Mouse (Mus musculus) midbrain, embryonic 14.5 days (tissue): ENCODE results near the gene Gm28230. TPM values are rescaled to one million over a fixed set of nuclear protein-coding genes. Genes with fewer than 3 reads are reported as not detected.

Source experiments
- ATAC-seq: fragments of 200-750 bp; cut with Nextera tagmentation; 2 replicates; pipeline ENCODE4 v1.8.0; 2017; ENCODE audit warnings: moderate number of reproducible peaks, moderate library complexity; ENCODE audit not compliant: low FRiP score, low TSS enrichment
- DNase-seq: peaks from one replicate; pipeline ENCODE4 v3.0.0-alpha.2; 2015
- H3K27ac ChIP-seq: fragments of 300-500 bp; sonication (generic); replicated peaks from 2 replicates; pipeline ENCODE4 v1.5.1; 2014; ENCODE audit warnings: mild to moderate bottlenecking, low read depth, low read length, moderate library complexity
- H3K27me3 ChIP-seq: fragments of 300-500 bp; sonication (generic); 2 replicates; pipeline ENCODE4 v1.6.1; 2014; ENCODE audit warnings: low read length, control low read depth, mixed read lengths; ENCODE audit not compliant: control insufficient read depth, insufficient read depth
- H3K36me3 ChIP-seq: fragments of 300-500 bp; sonication (generic); 2 replicates; pipeline ENCODE4 v1.6.1; 2014; ENCODE audit warnings: low read length, control low read depth; ENCODE audit not compliant: control insufficient read depth, insufficient read depth
- H3K4me1 ChIP-seq: fragments of 300-500 bp; sonication (generic); 2 replicates; pipeline ENCODE4 v1.6.1; 2014; ENCODE audit warnings: mild to moderate bottlenecking, antibody characterized with exemption, low read length, control low read depth; ENCODE audit not compliant: control insufficient read depth, insufficient read depth
- H3K4me2 ChIP-seq: fragments of 300-500 bp; sonication (generic); 2 replicates; pipeline ENCODE4 v1.6.1; 2014; ENCODE audit warnings: mild to moderate bottlenecking, low read length, moderate library complexity
- H3K4me3 ChIP-seq: fragments of 300-500 bp; sonication (generic); replicated peaks from 2 replicates; pipeline ENCODE4 v1.5.1; 2014; ENCODE audit warnings: low read depth, low read length
- H3K9ac ChIP-seq: fragments of 300-500 bp; sonication (generic); replicated peaks from 2 replicates; pipeline ENCODE4 v1.6.1; 2014; ENCODE audit warnings: mild to moderate bottlenecking, low read length, moderate library complexity
- H3K9me3 ChIP-seq: fragments of 300-500 bp; sonication (generic); 2 replicates; pipeline ENCODE4 v1.6.1; 2016; ENCODE audit warnings: low read length, control low read depth, mixed read lengths; ENCODE audit not compliant: control insufficient read depth
- WGBS: fragments of 180-500 bp; shearing (Covaris S2); extraction: QIAGEN DNeasy Blood & Tissue Kit; methylation state at CpG from one replicate; pipeline ENCODE4 v1.1.7; 2014; 5-methylcytosine and 5-hydroxymethylcytosine counted together
- polyA plus RNA-seq: library from polyadenylated mRNA; unstranded; fragments of >200 nt; fragmentation: Nextera tagmentation; extraction: Ambion mirVana; gene quantifications from 2 replicates; pipeline ENCODE4 v1.2.1, GENCODE M21; 2014

The Gm28230 gene
- polyA plus RNA-seq, 1 experiment from 2014 or later, result not detected

DNA sequence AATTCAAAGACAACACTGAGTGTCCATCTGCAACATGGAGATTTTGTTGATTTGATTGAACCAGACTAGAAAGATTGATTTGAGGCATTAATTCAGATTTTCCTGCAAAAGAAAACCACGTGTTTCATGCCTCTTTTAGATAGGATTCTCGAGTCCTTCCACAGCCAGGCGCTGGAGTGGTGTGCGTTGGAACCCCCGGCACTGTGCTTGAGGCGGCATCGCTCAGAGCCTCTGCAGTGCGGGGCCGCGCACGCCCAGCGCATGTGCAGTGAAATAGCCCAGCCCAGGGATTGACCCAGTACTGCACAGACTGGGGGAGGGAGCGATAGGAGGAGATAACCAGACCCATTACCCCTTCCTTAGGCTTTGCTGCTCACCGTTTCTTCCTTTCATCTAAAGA lies 11.6 kb upstream of the Gm28230 start:
- no peak for DNase-seq
- no peaks in the 10 kb centered on the region for H3K9me3 ChIP-seq
- WGBS, result under 1% methylated on average over 14 of the region's 14 CpGs
- H3K4me3 ChIP-seq, result no peak overlapping the region
- no peak overlapping the region for H3K9ac ChIP-seq
- no peak overlapping the region for H3K4me2 ChIP-seq
- H3K27me3 ChIP-seq, result peaks cover 100% of the 10 kb centered on the region
- H3K36me3 ChIP-seq, result no peaks in the 10 kb centered on the region
- no peak for ATAC-seq
- 0 out of 2 replicates have a peak, but pooled peaks cover 4% of the 10 kb centered on the region for H3K4me1 ChIP-seq
- H3K27ac ChIP-seq, result no peak overlapping the region

DNA sequence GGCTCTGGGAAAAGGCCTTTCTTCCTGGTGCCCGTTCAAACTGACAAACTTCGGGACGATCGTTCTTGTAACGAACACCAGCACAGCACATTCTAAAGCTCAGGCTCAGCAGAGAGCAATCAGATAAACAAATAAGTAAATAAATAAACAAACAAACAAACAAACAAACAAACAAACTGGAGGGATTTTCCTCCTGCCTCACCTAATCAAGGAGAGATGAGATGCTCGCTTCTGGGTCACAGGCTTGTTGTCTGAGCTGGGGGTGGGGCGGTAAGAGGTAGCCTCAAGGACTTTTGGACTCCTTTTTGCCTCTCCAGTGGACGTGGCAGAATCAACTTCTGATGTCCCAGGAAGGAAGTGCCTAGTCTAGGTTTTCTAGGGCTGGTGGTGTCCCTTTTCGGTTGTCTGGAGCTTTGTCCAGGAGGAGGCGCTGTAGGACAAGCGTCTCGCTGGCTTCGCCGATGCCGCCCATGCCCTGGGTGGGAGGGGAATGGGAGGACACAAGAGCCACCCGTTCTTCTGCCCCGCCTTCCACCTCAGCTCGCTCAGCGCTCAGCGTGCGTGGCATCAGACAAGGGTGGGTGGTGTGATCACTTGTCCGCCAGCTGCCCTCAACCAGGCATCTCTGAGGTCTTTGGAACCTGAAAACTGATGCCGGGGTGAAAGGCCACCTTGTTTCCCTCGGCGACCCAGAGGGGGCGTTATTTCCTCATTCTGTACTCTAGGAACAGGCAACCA lies 10.9 kb upstream of the Gm28230 start:
- no peak overlapping the region for H3K4me3 ChIP-seq

DNA sequence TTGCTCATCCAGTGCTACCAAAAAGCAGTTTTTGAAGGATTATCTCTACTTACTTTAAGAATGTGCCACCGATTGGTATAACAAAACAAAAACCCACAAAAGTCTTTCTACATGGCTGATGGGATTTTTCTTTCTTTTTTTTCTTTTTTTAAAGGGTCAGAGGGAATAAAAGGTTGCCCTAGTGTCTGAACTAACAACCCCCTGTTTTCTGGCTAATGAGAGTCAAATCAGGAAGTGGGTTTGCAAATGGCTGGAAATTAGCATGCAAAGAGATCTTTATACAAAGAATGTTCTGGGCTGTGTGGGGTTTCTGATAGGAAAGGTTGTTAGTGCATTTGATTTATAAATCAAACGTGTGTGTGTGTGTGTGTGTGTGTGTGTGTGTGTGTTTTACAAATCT lies 6.1 kb upstream of the Gm28230 start:
- WGBS, result 6% methylated on average over 2 of the region's 2 CpGs

More for the DNA sequence above, 10.9 kb upstream of the Gm28230 start:
- H3K9ac ChIP-seq, result no peak overlapping the region
- ATAC-seq, result no peak
- H3K4me1 ChIP-seq, result 0 out of 2 replicates have a peak, but pooled peaks cover 4% of the 10 kb centered on the region
- H3K27me3 ChIP-seq, result peaks cover 100% of the 10 kb centered on the region
- no peaks in the 10 kb centered on the region for H3K36me3 ChIP-seq
- H3K9me3 ChIP-seq, result no peaks in the 10 kb centered on the region
- H3K27ac ChIP-seq, result no peak overlapping the region
- 4% methylated on average over 26 of the region's 26 CpGs for WGBS
- peak overlapping the region; percentile 51 for H3K4me2 ChIP-seq
- DNase-seq, result peak; percentile 91

DNA sequence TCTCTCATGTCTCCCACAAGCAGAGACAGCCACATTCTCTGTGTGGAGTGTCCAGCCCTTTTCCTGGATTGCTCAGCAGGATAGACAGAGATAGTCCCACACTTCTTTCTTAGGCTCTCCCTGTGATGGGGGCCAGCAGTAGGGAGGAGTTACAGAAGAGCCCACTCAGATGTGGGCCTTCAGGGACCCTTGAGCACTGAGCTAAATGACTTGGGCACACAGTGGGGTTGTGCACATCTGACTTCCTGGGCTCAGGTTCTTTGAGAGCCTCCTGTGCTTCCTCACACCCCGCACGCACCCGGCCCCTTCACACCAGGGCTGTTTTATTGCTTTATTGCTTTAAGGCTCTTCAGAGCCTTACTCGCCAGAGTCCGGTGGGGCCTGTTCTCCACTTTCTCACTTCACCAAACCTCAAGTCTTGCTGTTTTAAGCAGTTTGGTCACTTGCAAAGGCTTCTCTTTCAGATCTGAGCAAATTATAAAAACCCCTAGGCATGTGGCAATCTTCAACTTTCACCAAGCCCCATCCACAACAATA lies 5.5 kb upstream of the Gm28230 start:
- Histone ChIP-seq H3K27me3 (peaks cover 100% of the 10 kb centered on the region), H3K9ac (no peak overlapping the region), H3K4me3 (no peak overlapping the region), H3K4me2 (no peak overlapping the region), H3K9me3 (no peaks in the 10 kb centered on the region), H3K27ac (no peak overlapping the region), H3K4me1 (no peaks in the 10 kb centered on the region), H3K36me3 (no peaks in the 10 kb centered on the region)
- no peak for ATAC-seq
- no peak for DNase-seq
- 1% methylated on average over 5 of the region's 5 CpGs for WGBS

More for the DNA sequence above, 6.1 kb upstream of the Gm28230 start:
- Histone ChIP-seq H3K36me3 (no peaks in the 10 kb centered on the region), H3K4me2 (no peak overlapping the region), H3K27me3 (peaks cover 100% of the 10 kb centered on the region), H3K9ac (no peak overlapping the region), H3K9me3 (no peaks in the 10 kb centered on the region), H3K4me1 (no peaks in the 10 kb centered on the region), H3K4me3 (no peak overlapping the region), H3K27ac (no peak overlapping the region)
- no peak for DNase-seq
- no peak for ATAC-seq

DNA sequence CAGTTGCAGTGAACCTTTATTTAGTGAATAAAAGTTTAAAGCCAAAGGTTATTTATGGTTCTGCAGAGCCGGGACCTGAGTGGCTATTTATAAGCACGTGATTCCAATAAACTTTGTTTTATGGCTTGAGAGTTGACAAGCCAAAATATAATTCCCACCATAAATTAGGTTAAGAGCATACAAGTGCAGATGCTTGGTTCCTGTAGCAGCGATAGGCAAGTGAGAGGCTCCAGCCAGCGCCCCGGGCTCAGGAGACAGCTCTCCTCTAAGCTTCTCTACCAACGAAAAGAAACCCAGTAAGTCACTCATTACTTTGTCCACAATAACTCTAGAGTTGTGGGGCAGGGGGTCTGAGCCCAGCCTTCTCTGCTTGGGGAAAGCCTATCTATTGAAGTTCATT lies 4.6 kb upstream of the Gm28230 start:
- Histone ChIP-seq H3K9me3 (no peaks in the 10 kb centered on the region), H3K27me3 (peaks cover 100% of the 10 kb centered on the region), H3K27ac (no peak overlapping the region), H3K36me3 (no peaks in the 10 kb centered on the region), H3K4me3 (no peak overlapping the region), H3K4me2 (no peak overlapping the region), H3K4me1 (no peaks in the 10 kb centered on the region), H3K9ac (no peak overlapping the region)
- ATAC-seq, result no peak
- 5% methylated on average over 6 of the region's 6 CpGs for WGBS
- DNase-seq, result no peak

DNA sequence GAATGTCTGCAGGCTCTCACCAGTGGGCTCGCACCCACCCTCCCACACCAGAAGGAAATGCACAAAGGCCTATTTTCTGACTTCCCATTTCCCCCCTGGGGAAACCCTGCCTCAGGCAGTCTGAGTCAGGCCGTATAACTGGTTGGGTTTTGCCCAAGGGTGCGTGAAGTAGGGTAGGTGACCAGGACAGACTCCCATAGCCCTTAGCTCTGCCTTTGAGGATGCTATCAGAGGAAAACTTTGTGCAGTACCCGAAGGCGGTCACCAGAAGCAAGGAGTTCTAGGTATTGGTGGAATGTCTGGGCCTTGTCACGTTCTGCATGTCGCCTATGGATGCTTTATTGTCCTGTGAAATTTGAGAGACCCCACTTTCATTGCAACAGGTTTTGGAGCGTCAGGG lies 3.6 kb upstream of the Gm28230 start:
- no peak overlapping the region for H3K27ac ChIP-seq
- no peak overlapping the region for H3K4me3 ChIP-seq
- WGBS, result 2% methylated on average over 8 of the region's 8 CpGs

DNA sequence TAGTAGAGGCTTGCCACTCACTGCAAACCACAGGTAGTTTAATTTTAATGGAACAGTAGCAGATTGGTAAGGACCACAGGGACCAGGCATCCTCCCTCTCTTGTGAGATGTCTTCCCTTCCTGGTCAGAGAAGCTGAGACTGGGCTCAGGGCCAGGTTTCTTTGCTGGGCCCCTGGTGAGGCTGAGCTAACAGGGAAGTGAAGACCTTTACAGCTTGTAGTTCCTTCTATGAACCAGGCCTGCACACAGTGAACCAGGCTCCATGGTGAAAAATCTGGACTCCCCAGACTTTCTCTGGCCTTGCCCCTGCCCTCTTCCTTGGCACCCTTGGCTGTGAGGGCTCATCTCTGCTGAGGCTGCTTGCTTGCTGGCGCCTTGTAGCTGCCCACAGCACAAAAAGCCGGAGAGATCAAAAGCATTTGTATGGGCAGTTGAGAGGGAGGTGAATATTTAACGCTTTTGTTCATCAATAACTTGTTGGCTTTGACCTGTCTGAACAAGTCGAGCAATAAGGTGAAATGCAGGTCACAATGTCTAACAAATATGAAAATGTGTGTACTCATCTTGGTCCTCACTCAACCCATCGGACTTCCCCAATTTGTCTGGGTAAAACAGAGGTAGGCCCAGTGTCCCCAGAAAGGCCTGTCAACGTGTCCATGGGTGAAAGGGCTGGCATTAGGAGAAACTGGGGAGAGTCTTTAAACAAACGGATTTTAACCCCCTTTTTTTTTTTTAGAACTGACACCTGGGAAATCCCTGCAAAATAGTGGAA lies 2.1 kb upstream of the Gm28230 start:
- H3K27ac ChIP-seq, result no peak overlapping the region
- 5% methylated on average over 7 of the region's 7 CpGs for WGBS
- no peaks in the 10 kb centered on the region for H3K36me3 ChIP-seq
- no peak for ATAC-seq
- H3K4me1 ChIP-seq, result no peaks in the 10 kb centered on the region
- no peak for DNase-seq
- H3K9me3 ChIP-seq, result no peaks in the 10 kb centered on the region
- H3K9ac ChIP-seq, result no peak overlapping the region
- H3K27me3 ChIP-seq, result peaks cover 100% of the 10 kb centered on the region
- H3K4me2 ChIP-seq, result no peak overlapping the region
- no peak overlapping the region for H3K4me3 ChIP-seq

More for the DNA sequence above, 3.6 kb upstream of the Gm28230 start:
- H3K9ac ChIP-seq, result no peak overlapping the region
- DNase-seq, result no peak
- no peaks in the 10 kb centered on the region for H3K9me3 ChIP-seq
- H3K36me3 ChIP-seq, result no peaks in the 10 kb centered on the region
- H3K4me1 ChIP-seq, result no peaks in the 10 kb centered on the region
- no peak overlapping the region for H3K4me2 ChIP-seq
- no peak for ATAC-seq
- peaks cover 100% of the 10 kb centered on the region for H3K27me3 ChIP-seq

DNA sequence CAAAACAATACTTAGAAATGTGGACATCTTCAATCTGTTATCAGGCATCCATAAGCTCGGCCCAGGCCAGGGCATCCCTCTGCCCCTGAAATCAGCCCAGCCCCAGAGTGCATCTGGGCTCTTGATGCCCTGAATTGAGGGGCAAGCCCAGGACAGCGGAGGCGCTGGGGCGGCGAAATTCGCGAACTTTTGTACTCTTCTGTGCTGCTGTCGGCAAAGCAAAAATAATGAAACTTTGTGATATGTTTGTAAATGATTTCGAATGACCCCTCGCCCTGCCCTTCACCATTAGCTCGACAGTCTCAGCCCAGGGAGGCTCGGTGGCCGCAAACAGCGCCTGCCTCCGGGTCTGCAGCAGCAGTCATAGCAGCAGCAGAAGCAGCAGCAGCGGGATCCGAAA lies 1.4 kb upstream of the Gm28230 start:
- H3K4me3 ChIP-seq, result no peak overlapping the region
- DNase-seq (no peak), ATAC-seq (no peak)
- H3K4me2 ChIP-seq, result no peak overlapping the region
- no peaks in the 10 kb centered on the region for H3K9me3 ChIP-seq
- no peaks in the 10 kb centered on the region for H3K36me3 ChIP-seq
- H3K9ac ChIP-seq, result no peak overlapping the region
- no peaks in the 10 kb centered on the region for H3K4me1 ChIP-seq
- WGBS, result 2% methylated on average over 17 of the region's 17 CpGs
- peaks cover 99% of the 10 kb centered on the region for H3K27me3 ChIP-seq
- no peak overlapping the region for H3K27ac ChIP-seq
